Mouse (Mus musculus): ENCODE results near the gene Cd79b. TPM values are rescaled to one million over a fixed set of nuclear protein-coding genes. Genes with fewer than 3 reads are reported as not detected.

The Cd79b gene
- polyA plus RNA-seq, 1 experiment from 2014 or later = 7.3 TPM

DNA sequence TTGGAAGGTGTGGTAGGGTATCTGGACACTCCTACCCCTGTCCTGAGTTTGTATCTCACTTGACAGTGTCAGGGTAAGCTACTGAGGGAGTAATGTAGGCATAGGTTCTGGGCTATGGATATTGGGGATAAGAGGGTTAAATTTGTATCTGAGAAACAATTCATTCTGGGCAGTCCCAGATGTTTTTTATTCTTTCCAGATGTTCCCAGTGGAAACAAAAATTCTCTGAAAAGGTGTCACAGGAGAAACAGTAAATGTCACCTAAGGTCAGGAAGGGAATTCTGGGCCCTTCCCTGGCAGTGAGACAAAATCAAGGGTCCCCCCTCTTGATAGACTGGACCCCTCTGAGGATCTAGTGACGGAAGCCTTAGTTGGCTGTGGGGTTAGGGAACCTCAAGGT, 1.9 kb upstream of the Cd79b start:
- 60% methylated on average over 1 of the region's 1 CpGs for WGBS
- ATAC-seq (replicated peaks; ENCODE audit: low FRiP score) = no peak
- no peak overlapping the region for H3K27ac ChIP-seq

DNA sequence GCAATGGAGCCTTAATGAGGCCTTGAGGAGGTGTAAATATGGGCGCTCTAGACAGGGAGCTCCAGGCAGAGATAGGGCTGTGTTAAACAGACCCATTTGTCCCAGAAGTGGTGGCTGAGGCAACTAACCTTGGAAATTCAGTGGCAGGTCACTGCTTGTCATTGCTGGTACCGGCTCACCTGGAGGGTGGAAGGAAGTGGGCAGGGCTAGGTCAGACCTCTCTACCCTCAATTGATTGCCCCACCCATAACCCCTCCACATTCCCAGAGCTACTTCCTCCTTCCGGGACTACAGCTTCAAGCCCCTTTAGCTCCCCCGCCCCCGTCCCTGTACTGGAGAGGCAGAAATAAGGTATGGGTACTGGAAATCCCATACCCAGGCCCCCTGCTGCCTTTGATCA, 1.0 kb downstream of the Cd79b start:
- Histone ChIP-seq H3K9ac (no peak overlapping the region), H3K4me2 (peak overlapping the region; percentile 36), H3K36me3 (no peaks in the 10 kb centered on the region), H3K9me3 (replicated peaks) (no peaks in the 10 kb centered on the region), H3K27ac (peak overlapping the region; percentile 70), H3K4me3 (replicated peaks) (no peak overlapping the region), H3K27me3 (no peaks in the 10 kb centered on the region), H3K4me1 (peaks cover 28% of the 10 kb centered on the region)
- ATAC-seq (replicated peaks; ENCODE audit: low FRiP score) = peak; percentile 62
- 26% methylated on average over 5 of the region's 5 CpGs for WGBS

More for the DNA sequence above, 1.9 kb upstream of the Cd79b start:
- H3K4me2 ChIP-seq = no peak overlapping the region
- no peak overlapping the region for H3K4me3 ChIP-seq (replicated peaks)
- H3K9ac ChIP-seq = no peak overlapping the region
- H3K27me3 ChIP-seq = no peaks in the 10 kb centered on the region
- no peaks in the 10 kb centered on the region for H3K36me3 ChIP-seq
- H3K4me1 ChIP-seq = peaks cover 39% of the 10 kb centered on the region
- H3K9me3 ChIP-seq (replicated peaks) = no peaks in the 10 kb centered on the region

- WGBS = 73% methylated on average over 5 of the region's 5 CpGs
Observed at GRCm38 (mm10) chr11:106310123-106310522, 4.4 kb downstream of the Cd79b start.

GRCm38 (mm10) chr11:106308162-106308561, 6.4 kb downstream of the Cd79b start:
- 45% methylated on average over 11 of the region's 11 CpGs for WGBS
- Histone ChIP-seq H3K9me3 (replicated peaks) (no peaks in the 10 kb centered on the region), H3K36me3 (no peaks in the 10 kb centered on the region), H3K4me2 (peak overlapping the region; percentile 32), H3K27me3 (no peaks in the 10 kb centered on the region), H3K4me3 (replicated peaks) (no peak overlapping the region), H3K9ac (no peak overlapping the region), H3K27ac (peak overlapping the region; percentile 70), H3K4me1 (peaks cover 26% of the 10 kb centered on the region)
- ATAC-seq (replicated peaks; ENCODE audit: low FRiP score) = 0 out of 2 replicates have a peak, but pooled peaks have one; percentile 23

More at GRCm38 (mm10) chr11:106310123-106310522, 4.4 kb downstream of the Cd79b start:
- Histone ChIP-seq H3K9me3 (replicated peaks) (no peaks in the 10 kb centered on the region), H3K4me1 (peaks cover 45% of the 10 kb centered on the region), H3K9ac (no peak overlapping the region), H3K4me2 (no peak overlapping the region), H3K27ac (no peak overlapping the region), H3K4me3 (replicated peaks) (no peak overlapping the region), H3K27me3 (no peaks in the 10 kb centered on the region), H3K36me3 (no peaks in the 10 kb centered on the region)
- ATAC-seq (replicated peaks; ENCODE audit: low FRiP score) = no peak

DNA sequence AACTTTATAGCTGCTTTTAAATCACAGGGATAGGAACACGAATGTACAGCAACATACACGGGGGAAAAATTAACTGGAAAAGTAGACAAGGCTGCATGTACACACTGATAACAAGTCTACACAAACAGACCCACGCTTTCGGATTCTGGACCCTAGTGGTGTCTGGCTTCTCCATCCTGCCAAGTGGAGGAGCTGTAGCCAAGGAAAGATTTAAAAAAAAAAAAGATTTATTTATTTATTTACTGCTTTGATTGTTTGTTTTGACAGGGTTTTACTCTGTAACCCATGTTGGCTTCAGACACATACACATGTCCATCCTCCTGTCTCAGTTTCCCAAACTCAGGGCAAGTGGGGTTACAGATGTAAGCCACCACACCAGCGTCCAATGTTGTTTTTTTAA, 7.1 kb downstream of the Cd79b start:
- no peaks in the 10 kb centered on the region for H3K36me3 ChIP-seq
- 41% methylated on average over 5 of the region's 5 CpGs for WGBS
- H3K9ac ChIP-seq = no peak overlapping the region
- H3K4me1 ChIP-seq = peaks cover 24% of the 10 kb centered on the region
- H3K4me2 ChIP-seq = no peak overlapping the region
- H3K9me3 ChIP-seq (replicated peaks) = no peaks in the 10 kb centered on the region
- ATAC-seq (replicated peaks; ENCODE audit: low FRiP score) = no peak
- H3K27ac ChIP-seq = peak overlapping the region; percentile 70; the same call in 1 of the 2 replicates
- H3K27me3 ChIP-seq = no peaks in the 10 kb centered on the region
- no peak overlapping the region for H3K4me3 ChIP-seq (replicated peaks)

DNA sequence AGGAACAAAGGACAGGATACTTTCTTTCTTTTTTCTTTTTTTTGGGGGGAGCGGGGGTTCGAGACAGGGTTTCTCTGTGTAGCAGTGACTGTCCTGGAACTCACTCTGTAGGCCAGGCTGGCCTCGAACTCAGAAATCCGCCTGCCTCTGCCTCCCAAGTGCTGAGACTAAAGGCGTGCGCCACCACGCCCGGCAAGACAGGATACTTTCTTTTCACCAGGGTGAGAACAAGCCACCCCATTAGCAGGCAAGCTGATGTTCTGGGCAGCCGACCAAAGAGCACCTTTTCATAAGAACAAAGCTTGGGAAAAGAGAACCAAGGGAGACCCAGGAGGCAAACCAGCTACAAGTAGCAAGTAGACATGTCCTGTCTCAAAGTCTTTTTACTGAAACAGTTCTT, 7.8 kb downstream of the Cd79b start:
- Histone ChIP-seq H3K36me3 (no peaks in the 10 kb centered on the region), H3K27ac (no peak overlapping the region), H3K4me2 (no peak overlapping the region), H3K4me1 (peaks cover 24% of the 10 kb centered on the region), H3K4me3 (replicated peaks) (no peak overlapping the region), H3K9me3 (replicated peaks) (no peaks in the 10 kb centered on the region), H3K27me3 (no peaks in the 10 kb centered on the region), H3K9ac (no peak overlapping the region)
- WGBS = 88% methylated on average over 9 of the region's 9 CpGs
- ATAC-seq (replicated peaks; ENCODE audit: low FRiP score) = no peak

GRCm38 (mm10) chr11:106306065-106306385, 8.5 kb downstream of the Cd79b start:
- H3K36me3 ChIP-seq = no peaks in the 10 kb centered on the region
- peak overlapping the region; percentile 54; the same call in 1 of the 2 replicates for H3K27ac ChIP-seq
- H3K4me3 ChIP-seq (replicated peaks) = no peak overlapping the region
- no peaks in the 10 kb centered on the region for H3K9me3 ChIP-seq (replicated peaks)
- peaks cover 24% of the 10 kb centered on the region for H3K4me1 ChIP-seq
- no peak for ATAC-seq (replicated peaks; ENCODE audit: low FRiP score)
- WGBS = 71% methylated on average over 3 of the region's 3 CpGs
- no peak overlapping the region for H3K4me2 ChIP-seq
- H3K27me3 ChIP-seq = no peaks in the 10 kb centered on the region
- no peak overlapping the region for H3K9ac ChIP-seq

DNA sequence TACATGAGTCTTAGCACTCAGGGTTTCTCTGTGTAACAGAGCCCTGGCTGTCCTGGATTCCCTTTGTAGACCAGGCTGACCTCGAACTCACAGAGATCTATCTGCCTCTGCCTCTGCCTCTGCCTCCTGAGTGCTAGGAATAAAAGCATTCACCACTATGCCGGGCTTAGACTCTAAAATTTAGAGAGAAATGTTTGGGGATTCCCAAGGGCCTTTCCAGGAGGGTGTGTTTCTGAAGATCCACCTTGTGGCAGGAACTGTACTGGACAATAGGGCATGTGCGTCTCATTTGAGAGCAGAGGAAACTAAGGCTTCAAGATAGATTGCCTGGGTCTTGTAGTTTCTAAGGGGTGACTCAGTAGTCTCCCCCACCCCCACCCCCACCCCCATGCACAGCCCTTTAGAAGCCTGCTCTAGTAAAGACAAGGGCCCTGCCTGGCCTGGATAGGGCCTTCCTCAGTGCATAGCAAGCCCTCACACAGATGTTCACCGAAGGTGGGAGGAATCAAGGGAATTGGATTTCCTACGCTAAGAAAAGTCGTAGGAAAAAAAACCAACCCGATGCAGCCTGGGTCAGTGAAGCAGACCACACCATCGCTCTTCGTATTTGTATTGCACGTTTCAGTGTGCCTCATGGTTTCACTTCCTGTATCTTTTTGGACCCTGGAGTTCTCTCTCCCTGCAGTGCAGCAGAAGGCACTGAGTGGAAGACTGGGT, 9.1 kb downstream of the Cd79b start:
- Histone ChIP-seq H3K27me3 (no peaks in the 10 kb centered on the region), H3K27ac (peak overlapping the region; percentile 54; the same call in 1 of the 2 replicates), H3K4me2 (no peak overlapping the region), H3K9ac (no peak overlapping the region), H3K9me3 (replicated peaks) (no peaks in the 10 kb centered on the region), H3K4me1 (peaks cover 24% of the 10 kb centered on the region), H3K36me3 (no peaks in the 10 kb centered on the region), H3K4me3 (replicated peaks) (no peak overlapping the region)
- WGBS = 63% methylated on average over 10 of the region's 10 CpGs
- no peak for ATAC-seq (replicated peaks; ENCODE audit: low FRiP score)

- Histone ChIP-seq H3K27me3 (no peaks in the 10 kb centered on the region), H3K9ac (no peak overlapping the region), H3K27ac (no peak overlapping the region), H3K9me3 (replicated peaks) (no peaks in the 10 kb centered on the region), H3K36me3 (no peaks in the 10 kb centered on the region), H3K4me2 (no peak overlapping the region), H3K4me3 (replicated peaks) (no peak overlapping the region), H3K4me1 (peaks cover 13% of the 10 kb centered on the region)
- WGBS = 11% methylated on average over 2 of the region's 2 CpGs
- ATAC-seq (replicated peaks; ENCODE audit: low FRiP score) = no peak
Observed at GRCm38 (mm10) chr11:106302634-106303033, 11.9 kb downstream of the Cd79b start.

- Histone ChIP-seq H3K27ac (no peak within 1 kb of the TSS), H3K9me3 (replicated peaks) (no peaks in the 10 kb centered on the region), H3K4me3 (replicated peaks) (no peak within 1 kb of the TSS), H3K9ac (no peak within 1 kb of the TSS), H3K4me1 (0 out of 2 replicates have a peak, but pooled peaks cover 8% of the 10 kb centered on the region), H3K36me3 (no peaks in the 10 kb centered on the region), H3K4me2 (no peak within 1 kb of the TSS), H3K27me3 (no peaks in the 10 kb centered on the region)
- ATAC-seq (replicated peaks; ENCODE audit: low FRiP score) = no peak
- WGBS = 79% methylated on average over 9 of the region's 9 CpGs
Observed at GRCm38 (mm10) chr11:106301765-106302164, 12.8 kb downstream of the Cd79b start, which contains the start of gene Gh. TSS of gene Gh (minus strand) at chr11:106301865.

- 90% methylated on average over 2 of the region's 2 CpGs for WGBS
- no peak for ATAC-seq (replicated peaks; ENCODE audit: low FRiP score)
- H3K27ac ChIP-seq = no peak overlapping the region
- H3K36me3 ChIP-seq = no peaks in the 10 kb centered on the region
- H3K4me1 ChIP-seq = no peaks in the 10 kb centered on the region
- H3K27me3 ChIP-seq = no peaks in the 10 kb centered on the region
- no peaks in the 10 kb centered on the region for H3K9me3 ChIP-seq (replicated peaks)
- no peak overlapping the region for H3K9ac ChIP-seq
- H3K4me3 ChIP-seq (replicated peaks) = no peak overlapping the region
- no peak overlapping the region for H3K4me2 ChIP-seq
Observed at GRCm38 (mm10) chr11:106291861-106292260, 22.7 kb downstream of the Cd79b start.

DNA sequence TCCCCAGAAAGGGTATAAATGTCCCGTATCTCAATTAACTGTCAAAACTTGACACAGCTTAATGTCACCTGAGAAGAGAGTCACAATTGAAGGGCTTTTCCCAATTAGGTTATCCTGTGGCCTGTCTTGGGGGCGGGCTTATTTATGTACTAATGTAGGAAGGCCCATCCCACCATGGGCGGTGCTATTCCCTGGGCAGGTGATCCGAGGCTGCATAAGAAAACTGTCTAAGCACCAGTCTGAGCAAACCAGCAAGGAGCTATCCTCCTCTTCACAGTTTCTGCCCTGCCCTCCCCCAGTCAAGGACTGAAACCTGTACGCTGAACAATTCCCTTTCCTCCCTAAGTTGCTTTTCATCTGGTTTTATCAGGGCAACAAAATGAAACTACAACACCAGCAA, 24.2 kb downstream of the Cd79b start:
- Histone ChIP-seq H3K4me3 (replicated peaks) (no peak overlapping the region), H3K9me3 (replicated peaks) (no peaks in the 10 kb centered on the region), H3K4me2 (no peak overlapping the region), H3K36me3 (no peaks in the 10 kb centered on the region), H3K27ac (no peak overlapping the region), H3K4me1 (no peaks in the 10 kb centered on the region), H3K27me3 (no peaks in the 10 kb centered on the region), H3K9ac (no peak overlapping the region)
- ATAC-seq (replicated peaks; ENCODE audit: low FRiP score) = no peak
- WGBS = 94% methylated on average over 5 of the region's 5 CpGs

DNA sequence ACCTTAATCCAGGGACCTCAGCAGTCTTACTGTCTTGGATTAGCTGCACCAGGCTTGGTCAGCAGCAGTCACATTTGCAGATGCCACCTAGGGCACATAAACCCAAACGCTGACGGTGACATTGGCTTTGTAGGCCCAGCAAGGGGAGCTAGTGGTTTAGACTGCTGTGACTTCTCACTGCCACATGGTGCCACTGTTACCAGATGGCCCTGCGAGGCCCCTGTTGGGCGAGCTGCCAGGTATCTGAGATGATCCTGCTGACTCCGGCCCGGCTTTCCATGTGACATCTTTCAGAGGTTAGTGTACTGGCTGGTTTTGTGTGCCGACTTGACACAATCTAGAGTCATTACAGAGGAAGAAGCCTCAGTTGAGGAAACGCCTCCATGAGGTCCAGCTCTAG, 25.2 kb downstream of the Cd79b start:
- no peaks in the 10 kb centered on the region for H3K9me3 ChIP-seq (replicated peaks)
- WGBS = 56% methylated on average over 8 of the region's 8 CpGs
- no peak overlapping the region for H3K9ac ChIP-seq
- H3K27me3 ChIP-seq = no peaks in the 10 kb centered on the region
- H3K27ac ChIP-seq = no peak overlapping the region
- H3K36me3 ChIP-seq = no peaks in the 10 kb centered on the region
- no peaks in the 10 kb centered on the region for H3K4me1 ChIP-seq
- H3K4me2 ChIP-seq = no peak overlapping the region
- no peak for ATAC-seq (replicated peaks; ENCODE audit: low FRiP score)
- no peak overlapping the region for H3K4me3 ChIP-seq (replicated peaks)

Measured in kidney, embryonic 15.5 days (tissue).